Mouse (Mus musculus) CD4-positive, CD25-positive, alpha-beta regulatory T cell, adult 9 weeks (primary cell): Measurements from ENCODE around the gene H2al2a. TPM values are rescaled to one million over a fixed set of nuclear protein-coding genes. Genes with fewer than 3 reads are reported as not detected.

ENCODE experiments used
- polyA plus RNA-seq: library from polyadenylated mRNA; unstranded; fragments of 100-300 nt; shearing (Covaris generic); gene quantifications from one replicate; pipeline ENCODE4 v1.2.1, GENCODE M21; 2017

The H2al2a gene
- not detected for polyA plus RNA-seq

GRCm38 (mm10) chr2:17996858-17997257 lies at the start of gene H2al2a:
TSS of gene H2al2a (minus strand) at chr2:17996958.

GRCm38 (mm10) chr2:18037491-18037890 lies 40.7 kb upstream of the H2al2a start, which contains the start of gene A930004D18Rik:
TSS of gene A930004D18Rik (minus strand) at chr2:18037737.

Other genes starting within 250 kb of the H2al2a start
- 3.2 TPM for gene A930004D18Rik, start 40.8 kb upstream of the H2al2a start, polyA plus RNA-seq
- gene Skida1, start 52.1 kb upstream of the H2al2a start, polyA plus RNA-seq: 0.10 TPM
- 109 TPM for gene Mllt10, start 58.3 kb upstream of the H2al2a start, polyA plus RNA-seq